Mouse (Mus musculus) heart, postnatal 25 days (tissue): ENCODE measurements around the gene Taf3. TPM values are rescaled to one million over a fixed set of nuclear protein-coding genes. Genes with fewer than 3 reads are reported as not detected.

Experiments
- DNase-seq: peaks from one replicate; pipeline ENCODE4 v3.0.0; 2022; ENCODE audit warnings: low spot score
- intact Hi-C: fragments of 180-260 bp; cut with DNase I; formaldehyde crosslinking; loops from one replicate; pipeline ENCODE4 v1.15.1; 2025
- total RNA-seq, 2 experiments: library from RNA; stranded (reverse); gene quantifications; 2 replicates each; pipeline ENCODE4 v1.2.3; 2021

The Taf3 gene
- total RNA-seq, 2 experiments from 2014 or later = 7.9 to 9.4 TPM

GRCm38 (mm10) chr2:9896097-9896770, 152.2 kb downstream of the Taf3 start:
- no peak for DNase-seq
- intact Hi-C loops = no loop called here

GRCm38 (mm10) chr2:9894836-9895593, 153.4 kb downstream of the Taf3 start:
- intact Hi-C loops = no loop called here
- DNase-seq = no peak

- no peak for DNase-seq
- intact Hi-C loops = no loop called here
Observed at GRCm38 (mm10) chr2:9893272-9893953, 155.0 kb downstream of the Taf3 start.

- no peak for DNase-seq
- intact Hi-C loops = no loop called here
Observed at GRCm38 (mm10) chr2:9892541-9892940, 155.9 kb downstream of the Taf3 start.

- no peak for DNase-seq
- intact Hi-C loops = no loop called here
Observed at GRCm38 (mm10) chr2:9890906-9891305, 157.5 kb downstream of the Taf3 start.

- intact Hi-C loops = no loop called here
- no peak for DNase-seq
Observed at GRCm38 (mm10) chr2:9890251-9890650, 158.1 kb downstream of the Taf3 start.

GRCm38 (mm10) chr2:9889651-9890183, 158.7 kb downstream of the Taf3 start, which contains the start of gene Gata3:
Gene Gata3, minus strand, starts transcription at chr2:9890034.
- no peak for DNase-seq
- intact Hi-C loops = loop anchor here (5.0 to 10.0 kb wide), 3 partner anchors 118 to 1215 kb away; no protein-coding TSS in a partner anchor

- intact Hi-C loops = loop anchor here (5.0 to 10.0 kb wide), 3 partner anchors 118 to 1214 kb away; no protein-coding TSS in a partner anchor
- DNase-seq = no peak
Observed at GRCm38 (mm10) chr2:9888913-9889650, 159.3 kb downstream of the Taf3 start, which contains the start of gene 9230102O04Rik. Gene 9230102O04Rik, minus strand, starts transcription at chr2:9889540.

GRCm38 (mm10) chr2:9887636-9888035, 160.8 kb downstream of the Taf3 start:
- DNase-seq = no peak
- intact Hi-C loops = loop anchor here (5.0 to 10.0 kb wide), 3 partner anchors 120 to 1213 kb away; no protein-coding TSS in a partner anchor

GRCm38 (mm10) chr2:9886921-9887610, 161.3 kb downstream of the Taf3 start:
- no peak for DNase-seq
- intact Hi-C loops = loop anchor here (5.0 to 10.0 kb wide), 3 partner anchors 120 to 1212 kb away; no protein-coding TSS in a partner anchor

GRCm38 (mm10) chr2:9886031-9886430, 162.4 kb downstream of the Taf3 start:
- DNase-seq = no peak

GRCm38 (mm10) chr2:9885217-9885770, 163.1 kb downstream of the Taf3 start:
- no peak for DNase-seq
- intact Hi-C loops = loop anchor here (5.0 to 10.0 kb wide), 3 partner anchors 122 to 1210 kb away; no protein-coding TSS in a partner anchor

More at GRCm38 (mm10) chr2:9886031-9886430, 162.4 kb downstream of the Taf3 start:
- intact Hi-C loops = loop anchor here (5.0 to 10.0 kb wide), 3 partner anchors 121 to 1211 kb away; no protein-coding TSS in a partner anchor

- intact Hi-C loops = loop anchor here (5.0 to 10.0 kb wide), 3 partner anchors 123 to 1210 kb away; no protein-coding TSS in a partner anchor
- DNase-seq = no peak
Observed at GRCm38 (mm10) chr2:9884533-9885216, 163.7 kb downstream of the Taf3 start.

GRCm38 (mm10) chr2:9883803-9884532, 164.4 kb downstream of the Taf3 start:
- no peak for DNase-seq
- intact Hi-C loops = loop anchor here (10.0 kb wide), 2 partner anchors 1129 to 1209 kb away; no protein-coding TSS in a partner anchor

- intact Hi-C loops = loop anchor here (10.0 kb wide), 2 partner anchors 1128 to 1208 kb away; no protein-coding TSS in a partner anchor
- DNase-seq = no peak
Observed at GRCm38 (mm10) chr2:9882926-9883802, 165.2 kb downstream of the Taf3 start.
